Mouse (Mus musculus): ENCODE data around the gene Osbpl8.

DNA sequence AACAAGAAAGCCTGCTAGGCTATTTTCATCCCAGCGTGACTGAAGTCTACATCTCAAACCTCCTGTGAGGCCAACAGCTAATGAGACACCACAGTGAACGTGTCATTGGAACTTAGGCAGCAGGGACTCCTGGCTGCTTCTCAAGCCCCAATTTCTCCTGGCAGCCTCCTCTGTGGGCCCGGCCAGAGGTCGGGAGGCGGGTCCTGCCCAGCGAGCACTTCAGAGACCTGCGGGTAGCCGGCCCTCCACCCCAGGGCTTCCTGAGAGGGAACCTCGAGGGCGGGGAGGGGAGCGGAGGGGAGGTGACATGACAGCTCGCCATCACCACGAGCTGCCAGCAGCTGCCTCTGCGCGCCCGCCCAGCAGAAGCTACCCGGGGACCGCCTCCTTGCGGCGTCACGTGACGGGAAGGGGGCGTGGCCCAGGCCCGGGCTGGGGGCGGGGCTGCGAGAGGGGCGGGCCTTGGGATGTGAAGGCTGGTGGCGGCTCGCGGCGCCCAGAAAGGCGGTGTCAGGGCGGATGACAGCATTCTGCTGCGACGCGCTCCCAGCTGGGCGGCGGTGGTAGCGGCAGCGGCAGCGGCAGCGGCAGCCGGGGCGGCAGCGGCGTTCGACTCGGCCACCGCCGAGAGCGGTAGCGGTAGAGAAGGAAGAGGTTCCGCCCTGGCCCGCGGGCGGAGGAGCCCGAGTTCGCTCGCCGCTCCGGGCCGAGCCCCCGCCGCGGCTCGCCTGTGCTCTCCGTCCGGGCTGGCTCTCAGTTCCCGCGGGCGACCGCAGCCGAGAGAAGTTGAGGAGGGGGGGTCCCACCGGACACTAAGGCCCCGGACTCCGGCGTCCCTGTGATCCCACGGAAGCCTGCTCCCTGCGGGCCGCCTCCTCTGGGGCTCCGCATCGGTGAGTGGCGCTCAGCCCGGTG, at the start of gene Osbpl8:
- TF ChIP-seq CTCF (IDR thresholded peaks at IDR 0.05; ENCODE audit: control insufficient read depth, insufficient read depth, low read length): no peak
- TF ChIP-seq POLR2A (IDR thresholded peaks at IDR 0.05; ENCODE audit: borderline replicate concordance, control insufficient read depth, low read depth, low read length): peak; percentile 98

Measured in bone marrow, adult 2 months (tissue).